Mouse (Mus musculus): ENCODE data around the gene Trim60. TPM values are rescaled to one million over a fixed set of nuclear protein-coding genes. Genes with fewer than 3 reads are reported as not detected.

The Trim60 gene
- not detected in 2 replicates for polyA plus RNA-seq (2015; fragmentation: Nextera tagmentation; extraction: Ambion mirVana)

- H3K4me1 ChIP-seq, result no peaks in the 10 kb centered on the region
- no peak within 1 kb of the TSS for H3K4me2 ChIP-seq
- no peak for ATAC-seq (ENCODE audit: insufficient read depth, low FRiP score, low read depth)
- no peaks in the 10 kb centered on the region for H3K9me3 ChIP-seq
- H3K36me3 ChIP-seq, result no peaks in the 10 kb centered on the region
- 86% methylated on average over 8 of the region's 8 CpGs for WGBS
- H3K4me3 ChIP-seq (replicated peaks), result no peak within 1 kb of the TSS
- H3K27ac ChIP-seq, result no peak within 1 kb of the TSS
- H3K9ac ChIP-seq, result no peak within 1 kb of the TSS
- H3K27me3 ChIP-seq (replicated peaks), result no peaks in the 10 kb centered on the region
Measured at GRCm38 (mm10) chr8:65018423-65018822, at the start of gene Trim60, which contains the start of gene Trim61. Gene Trim60, minus strand, starts transcription at chr8:65018584. Gene Trim61, minus strand, starts transcription at chr8:65018523.

GRCm38 (mm10) chr8:65067694-65068472 is 49.5 kb upstream of the Trim60 start:
- 44% methylated on average over 10 of the region's 10 CpGs for WGBS
- Histone ChIP-seq H3K4me1 (no peaks in the 10 kb centered on the region), H3K4me3 (replicated peaks) (no peak overlapping the region), H3K36me3 (no peaks in the 10 kb centered on the region), H3K27ac (no peak overlapping the region), H3K4me2 (no peak overlapping the region), H3K27me3 (replicated peaks) (no peaks in the 10 kb centered on the region), H3K9me3 (no peaks in the 10 kb centered on the region), H3K9ac (no peak overlapping the region)
- ATAC-seq (ENCODE audit: insufficient read depth, low FRiP score, low read depth), result no peak

GRCm38 (mm10) chr8:65067031-65067430 is 48.6 kb upstream of the Trim60 start:
- no peak overlapping the region for H3K9ac ChIP-seq
- H3K27ac ChIP-seq, result no peak overlapping the region
- no peaks in the 10 kb centered on the region for H3K27me3 ChIP-seq (replicated peaks)
- H3K4me3 ChIP-seq (replicated peaks), result no peak overlapping the region
- H3K9me3 ChIP-seq, result no peaks in the 10 kb centered on the region
- no peak for ATAC-seq (ENCODE audit: insufficient read depth, low FRiP score, low read depth)
- H3K36me3 ChIP-seq, result no peaks in the 10 kb centered on the region
- WGBS, result 94% methylated on average over 4 of the region's 4 CpGs
- no peaks in the 10 kb centered on the region for H3K4me1 ChIP-seq
- no peak overlapping the region for H3K4me2 ChIP-seq

- H3K9me3 ChIP-seq, result no peaks in the 10 kb centered on the region
- no peaks in the 10 kb centered on the region for H3K27me3 ChIP-seq (replicated peaks)
- no peak overlapping the region for H3K9ac ChIP-seq
- no peak overlapping the region for H3K4me3 ChIP-seq (replicated peaks)
- ATAC-seq (ENCODE audit: insufficient read depth, low FRiP score, low read depth), result no peak
- H3K27ac ChIP-seq, result no peak overlapping the region
- WGBS, result 93% methylated on average over 3 of the region's 3 CpGs
- no peak overlapping the region for H3K4me2 ChIP-seq
- H3K4me1 ChIP-seq, result no peaks in the 10 kb centered on the region
- H3K36me3 ChIP-seq, result no peaks in the 10 kb centered on the region
Measured at GRCm38 (mm10) chr8:65065622-65066021, 47.2 kb upstream of the Trim60 start.

GRCm38 (mm10) chr8:65064071-65064470 is 45.7 kb upstream of the Trim60 start:
- Histone ChIP-seq H3K4me2 (no peak overlapping the region), H3K27me3 (replicated peaks) (no peaks in the 10 kb centered on the region), H3K36me3 (no peaks in the 10 kb centered on the region), H3K9me3 (no peaks in the 10 kb centered on the region), H3K4me1 (no peaks in the 10 kb centered on the region), H3K9ac (no peak overlapping the region), H3K4me3 (replicated peaks) (no peak overlapping the region), H3K27ac (no peak overlapping the region)
- no peak for ATAC-seq (ENCODE audit: insufficient read depth, low FRiP score, low read depth)
- 62% methylated on average over 2 of the region's 2 CpGs for WGBS

GRCm38 (mm10) chr8:65062195-65062594 is 43.8 kb upstream of the Trim60 start:
- Histone ChIP-seq H3K27ac (no peak overlapping the region), H3K9ac (no peak overlapping the region), H3K36me3 (no peaks in the 10 kb centered on the region), H3K4me1 (no peaks in the 10 kb centered on the region), H3K4me2 (no peak overlapping the region), H3K27me3 (replicated peaks) (no peaks in the 10 kb centered on the region), H3K9me3 (no peaks in the 10 kb centered on the region), H3K4me3 (replicated peaks) (no peak overlapping the region)
- WGBS, result 80% methylated on average over 4 of the region's 4 CpGs
- no peak for ATAC-seq (ENCODE audit: insufficient read depth, low FRiP score, low read depth)

- Histone ChIP-seq H3K27ac (no peak overlapping the region), H3K4me1 (no peaks in the 10 kb centered on the region), H3K9ac (no peak overlapping the region), H3K36me3 (no peaks in the 10 kb centered on the region), H3K4me3 (replicated peaks) (no peak overlapping the region), H3K9me3 (no peaks in the 10 kb centered on the region), H3K27me3 (replicated peaks) (no peaks in the 10 kb centered on the region), H3K4me2 (no peak overlapping the region)
- no peak for ATAC-seq (ENCODE audit: insufficient read depth, low FRiP score, low read depth)
- 92% methylated on average over 4 of the region's 4 CpGs for WGBS
Measured at GRCm38 (mm10) chr8:65056722-65057121, 38.3 kb upstream of the Trim60 start.

GRCm38 (mm10) chr8:65053968-65054367 is 35.6 kb upstream of the Trim60 start:
- no peak overlapping the region for H3K27ac ChIP-seq
- no peaks in the 10 kb centered on the region for H3K27me3 ChIP-seq (replicated peaks)
- no peaks in the 10 kb centered on the region for H3K4me1 ChIP-seq
- H3K4me2 ChIP-seq, result no peak overlapping the region
- H3K9ac ChIP-seq, result no peak overlapping the region
- no peak overlapping the region for H3K4me3 ChIP-seq (replicated peaks)
- WGBS, result 46% methylated on average over 5 of the region's 5 CpGs
- H3K9me3 ChIP-seq, result no peaks in the 10 kb centered on the region
- no peak for ATAC-seq (ENCODE audit: insufficient read depth, low FRiP score, low read depth)
- no peaks in the 10 kb centered on the region for H3K36me3 ChIP-seq

GRCm38 (mm10) chr8:65053554-65053953 is 35.2 kb upstream of the Trim60 start:
- no peaks in the 10 kb centered on the region for H3K36me3 ChIP-seq
- H3K9ac ChIP-seq, result no peak overlapping the region
- no peak overlapping the region for H3K4me3 ChIP-seq (replicated peaks)
- 89% methylated on average over 3 of the region's 3 CpGs for WGBS
- ATAC-seq (ENCODE audit: insufficient read depth, low FRiP score, low read depth), result no peak
- H3K27ac ChIP-seq, result no peak overlapping the region
- H3K27me3 ChIP-seq (replicated peaks), result no peaks in the 10 kb centered on the region
- H3K4me2 ChIP-seq, result no peak overlapping the region
- no peaks in the 10 kb centered on the region for H3K9me3 ChIP-seq
- H3K4me1 ChIP-seq, result no peaks in the 10 kb centered on the region

GRCm38 (mm10) chr8:65047801-65048200 is 29.4 kb upstream of the Trim60 start:
- no peaks in the 10 kb centered on the region for H3K27me3 ChIP-seq (replicated peaks)
- no peak overlapping the region for H3K9ac ChIP-seq
- no peak for ATAC-seq (ENCODE audit: insufficient read depth, low FRiP score, low read depth)
- 82% methylated on average over 4 of the region's 4 CpGs for WGBS
- no peaks in the 10 kb centered on the region for H3K4me1 ChIP-seq
- no peaks in the 10 kb centered on the region for H3K36me3 ChIP-seq
- no peak overlapping the region for H3K4me3 ChIP-seq (replicated peaks)
- no peak overlapping the region for H3K27ac ChIP-seq
- no peak overlapping the region for H3K4me2 ChIP-seq
- H3K9me3 ChIP-seq, result no peaks in the 10 kb centered on the region

GRCm38 (mm10) chr8:65047193-65047592 is 28.8 kb upstream of the Trim60 start:
- Histone ChIP-seq H3K4me2 (no peak overlapping the region), H3K27me3 (replicated peaks) (no peaks in the 10 kb centered on the region), H3K36me3 (no peaks in the 10 kb centered on the region), H3K4me3 (replicated peaks) (no peak overlapping the region), H3K27ac (no peak overlapping the region), H3K9me3 (no peaks in the 10 kb centered on the region), H3K4me1 (no peaks in the 10 kb centered on the region), H3K9ac (no peak overlapping the region)
- WGBS, result 84% methylated on average over 4 of the region's 4 CpGs
- ATAC-seq (ENCODE audit: insufficient read depth, low FRiP score, low read depth), result no peak

- Histone ChIP-seq H3K4me1 (no peaks in the 10 kb centered on the region), H3K36me3 (no peaks in the 10 kb centered on the region), H3K27ac (no peak overlapping the region), H3K27me3 (replicated peaks) (no peaks in the 10 kb centered on the region), H3K9me3 (no peaks in the 10 kb centered on the region), H3K4me3 (replicated peaks) (no peak overlapping the region), H3K9ac (no peak overlapping the region), H3K4me2 (peak overlapping the region; percentile 13; the same call in 1 of the 2 replicates)
- WGBS, result 42% methylated on average over 5 of the region's 5 CpGs
- ATAC-seq (ENCODE audit: insufficient read depth, low FRiP score, low read depth), result peak; percentile 85
Measured at GRCm38 (mm10) chr8:65046565-65046964, 28.2 kb upstream of the Trim60 start.

Measured in stomach, embryonic 15.5 days (tissue).